Mouse (Mus musculus) heart, embryonic 12.5 days (tissue): Measurements from ENCODE around the gene Rhov. TPM values are rescaled to one million over a fixed set of nuclear protein-coding genes. Genes with fewer than 3 reads are reported as not detected.

Experiments
- ATAC-seq: fragments of 200-750 bp; cut with Nextera tagmentation; 2 replicates; pipeline ENCODE4 v1.8.0; 2017; ENCODE audit warnings: moderate TSS enrichment, moderate library complexity; ENCODE audit not compliant: insufficient number of reproducible peaks, low FRiP score
- H3K27ac ChIP-seq: fragments of 300-500 bp; sonication (generic); 2 replicates; pipeline ENCODE4 v1.5.1; 2016; ENCODE audit warnings: mild to moderate bottlenecking, moderate library complexity; ENCODE audit not compliant: poor library complexity, severe bottlenecking
- H3K27me3 ChIP-seq: fragments of 300-500 bp; sonication (generic); replicated peaks from 2 replicates; pipeline ENCODE4 v1.6.1; 2016; ENCODE audit warnings: mild to moderate bottlenecking, moderate library complexity
- H3K36me3 ChIP-seq: fragments of 300-500 bp; sonication (generic); 2 replicates; pipeline ENCODE4 v1.6.1; 2016; ENCODE audit warnings: mild to moderate bottlenecking, moderate library complexity
- H3K4me1 ChIP-seq: fragments of 300-500 bp; sonication (generic); replicated peaks from 2 replicates; pipeline ENCODE4 v1.6.1; 2016; ENCODE audit warnings: mild to moderate bottlenecking
- H3K4me2 ChIP-seq: fragments of 300-500 bp; sonication (generic); 2 replicates; pipeline ENCODE4 v1.6.1; 2016; ENCODE audit warnings: mild to moderate bottlenecking, moderate library complexity
- H3K4me3 ChIP-seq: fragments of 300-500 bp; sonication (generic); 2 replicates; pipeline ENCODE4 v1.5.1; 2016; ENCODE audit warnings: mild to moderate bottlenecking
- H3K9ac ChIP-seq: fragments of 300-500 bp; sonication (generic); 2 replicates; pipeline ENCODE4 v1.6.1; 2016; ENCODE audit warnings: mild to moderate bottlenecking, moderate library complexity
- H3K9me3 ChIP-seq: fragments of 300-500 bp; sonication (generic); replicated peaks from 2 replicates; pipeline ENCODE4 v1.6.1; 2016; ENCODE audit warnings: mild to moderate bottlenecking, moderate library complexity
- WGBS: fragments of 180-500 bp; shearing (Covaris S2); methylation state at CpG from one replicate; pipeline ENCODE4 v1.1.7; 2016; 5-methylcytosine and 5-hydroxymethylcytosine counted together
- polyA plus RNA-seq: library from polyadenylated mRNA; unstranded; fragments of >200 nt; fragmentation: Nextera tagmentation; extraction: Ambion mirVana; gene quantifications from 2 replicates; pipeline ENCODE4 v1.2.1, GENCODE M21; 2016

The Rhov gene
- polyA plus RNA-seq, 1 experiment from 2014 or later, result 0.13 TPM

GRCm38 (mm10) chr2:119289014-119289416 is 17.9 kb upstream of the Rhov start:
- peak overlapping the region; percentile 14; the same call in 1 of the 2 replicates for H3K27ac ChIP-seq
- peaks cover 10% of the 10 kb centered on the region for H3K4me1 ChIP-seq
- peaks cover 39% of the 10 kb centered on the region for H3K36me3 ChIP-seq
- H3K4me2 ChIP-seq, result peak overlapping the region; percentile 94
- 2% methylated on average over 11 of the region's 11 CpGs for WGBS
- no peaks in the 10 kb centered on the region for H3K27me3 ChIP-seq
- no peaks in the 10 kb centered on the region for H3K9me3 ChIP-seq
- 0 out of 2 replicates have a peak, but pooled peaks have one; percentile 13 for ATAC-seq
- peak overlapping the region; percentile 83 for H3K4me3 ChIP-seq
- H3K9ac ChIP-seq, result peak overlapping the region; percentile 87

GRCm38 (mm10) chr2:119288270-119288882 is 17.3 kb upstream of the Rhov start, which contains the start of gene Vps18:
Gene Vps18 (plus strand): TSS chr2:119288740.
- no peaks in the 10 kb centered on the region for H3K27me3 ChIP-seq
- H3K4me2 ChIP-seq, result peak within 1 kb of the TSS; percentile 94
- no peaks in the 10 kb centered on the region for H3K9me3 ChIP-seq
- H3K4me1 ChIP-seq, result peaks cover 10% of the 10 kb centered on the region
- H3K36me3 ChIP-seq, result peaks cover 33% of the 10 kb centered on the region
- peak; percentile 95 for ATAC-seq
- peak within 1 kb of the TSS; percentile 87 for H3K9ac ChIP-seq
- peak within 1 kb of the TSS; percentile 14; the same call in 1 of the 2 replicates for H3K27ac ChIP-seq
- WGBS, result 1% methylated on average over 31 of the region's 31 CpGs
- H3K4me3 ChIP-seq, result peak within 1 kb of the TSS; percentile 83

- Histone ChIP-seq H3K36me3 (peaks cover 23% of the 10 kb centered on the region), H3K9ac (no peak overlapping the region), H3K27ac (no peak overlapping the region), H3K9me3 (no peaks in the 10 kb centered on the region), H3K27me3 (no peaks in the 10 kb centered on the region), H3K4me2 (no peak overlapping the region), H3K4me1 (peaks cover 10% of the 10 kb centered on the region), H3K4me3 (no peak overlapping the region)
- ATAC-seq, result no peak
- WGBS, result 84% methylated on average over 5 of the region's 5 CpGs
Measured at GRCm38 (mm10) chr2:119287372-119287771, 16.3 kb upstream of the Rhov start.

GRCm38 (mm10) chr2:119281899-119282565 is 11.0 kb upstream of the Rhov start:
- WGBS, result 67% methylated on average over 7 of the region's 7 CpGs
- no peak overlapping the region for H3K9ac ChIP-seq
- no peak overlapping the region for H3K27ac ChIP-seq
- no peak for ATAC-seq
- H3K4me3 ChIP-seq, result no peak overlapping the region
- H3K9me3 ChIP-seq, result no peaks in the 10 kb centered on the region
- H3K4me1 ChIP-seq, result no peaks in the 10 kb centered on the region
- no peak overlapping the region for H3K4me2 ChIP-seq
- no peaks in the 10 kb centered on the region for H3K27me3 ChIP-seq
- no peaks in the 10 kb centered on the region for H3K36me3 ChIP-seq

GRCm38 (mm10) chr2:119277810-119278209 is 6.7 kb upstream of the Rhov start:
- H3K36me3 ChIP-seq, result no peaks in the 10 kb centered on the region
- no peak overlapping the region for H3K9ac ChIP-seq
- WGBS, result 88% methylated on average over 23 of the region's 23 CpGs
- no peaks in the 10 kb centered on the region for H3K27me3 ChIP-seq
- no peaks in the 10 kb centered on the region for H3K9me3 ChIP-seq
- no peak overlapping the region for H3K4me3 ChIP-seq
- no peak overlapping the region for H3K4me2 ChIP-seq
- H3K27ac ChIP-seq, result no peak overlapping the region
- H3K4me1 ChIP-seq, result no peaks in the 10 kb centered on the region
- no peak for ATAC-seq

GRCm38 (mm10) chr2:119276926-119277325 is 5.9 kb upstream of the Rhov start:
- Histone ChIP-seq H3K4me1 (no peaks in the 10 kb centered on the region), H3K27ac (no peak overlapping the region), H3K4me3 (no peak overlapping the region), H3K9ac (no peak overlapping the region), H3K4me2 (no peak overlapping the region), H3K27me3 (no peaks in the 10 kb centered on the region), H3K36me3 (no peaks in the 10 kb centered on the region), H3K9me3 (no peaks in the 10 kb centered on the region)
- ATAC-seq, result no peak
- WGBS, result 66% methylated on average over 7 of the region's 7 CpGs

- H3K9me3 ChIP-seq, result no peaks in the 10 kb centered on the region
- no peak for ATAC-seq
Measured at GRCm38 (mm10) chr2:119274126-119274525, 3.1 kb upstream of the Rhov start.

GRCm38 (mm10) chr2:119270286-119270642 is 808 bp downstream of the Rhov start:
- no peaks in the 10 kb centered on the region for H3K36me3 ChIP-seq
- no peaks in the 10 kb centered on the region for H3K9me3 ChIP-seq
- peak overlapping the region; percentile 100 for H3K4me2 ChIP-seq
- no peak overlapping the region for H3K27ac ChIP-seq
- peak overlapping the region; percentile 76; the same call in 1 of the 2 replicates for H3K4me3 ChIP-seq
- peaks cover 8% of the 10 kb centered on the region for H3K4me1 ChIP-seq
- H3K9ac ChIP-seq, result peak overlapping the region; percentile 77; the same call in 1 of the 2 replicates
- H3K27me3 ChIP-seq, result peaks cover 45% of the 10 kb centered on the region
- 43% methylated on average over 9 of the region's 9 CpGs for WGBS
- no peak for ATAC-seq

More at GRCm38 (mm10) chr2:119274126-119274525, 3.1 kb upstream of the Rhov start:
- Histone ChIP-seq H3K4me1 (peaks cover 8% of the 10 kb centered on the region), H3K36me3 (no peaks in the 10 kb centered on the region), H3K4me2 (no peak overlapping the region), H3K27ac (no peak overlapping the region), H3K9ac (no peak overlapping the region), H3K4me3 (no peak overlapping the region), H3K27me3 (peaks cover 20% of the 10 kb centered on the region)
- 74% methylated on average over 1 of the region's 1 CpGs for WGBS

GRCm38 (mm10) chr2:119263813-119264212 is 7.3 kb downstream of the Rhov start:
- no peaks in the 10 kb centered on the region for H3K36me3 ChIP-seq
- H3K4me3 ChIP-seq, result no peak overlapping the region
- no peak overlapping the region for H3K9ac ChIP-seq
- WGBS, result 67% methylated on average over 5 of the region's 5 CpGs
- no peak overlapping the region for H3K4me2 ChIP-seq
- no peak overlapping the region for H3K27ac ChIP-seq
- H3K4me1 ChIP-seq, result peaks cover 4% of the 10 kb centered on the region; the same call in 1 of the 2 replicates
- H3K9me3 ChIP-seq, result no peaks in the 10 kb centered on the region
- peaks cover 34% of the 10 kb centered on the region for H3K27me3 ChIP-seq
- ATAC-seq, result no peak

GRCm38 (mm10) chr2:119262978-119263377 is 8.1 kb downstream of the Rhov start:
- 37% methylated on average over 8 of the region's 8 CpGs for WGBS
- no peak overlapping the region for H3K9ac ChIP-seq
- peaks cover 26% of the 10 kb centered on the region for H3K27me3 ChIP-seq
- peaks cover 4% of the 10 kb centered on the region; the same call in 1 of the 2 replicates for H3K4me1 ChIP-seq
- no peak overlapping the region for H3K4me3 ChIP-seq
- H3K9me3 ChIP-seq, result no peaks in the 10 kb centered on the region
- no peak overlapping the region for H3K27ac ChIP-seq
- no peaks in the 10 kb centered on the region for H3K36me3 ChIP-seq
- ATAC-seq, result no peak; the same call in 1 of the 2 replicates
- H3K4me2 ChIP-seq, result peak overlapping the region; percentile 22; the same call in 1 of the 2 replicates

GRCm38 (mm10) chr2:119261326-119261725 is 9.7 kb downstream of the Rhov start:
- no peak overlapping the region for H3K4me3 ChIP-seq
- H3K9me3 ChIP-seq, result no peaks in the 10 kb centered on the region
- ATAC-seq, result no peak; the same call in 1 of the 2 replicates
- no peak overlapping the region for H3K27ac ChIP-seq
- no peak overlapping the region for H3K9ac ChIP-seq
- peaks cover 4% of the 10 kb centered on the region; the same call in 1 of the 2 replicates for H3K4me1 ChIP-seq
- no peaks in the 10 kb centered on the region for H3K36me3 ChIP-seq
- H3K27me3 ChIP-seq, result peaks cover 26% of the 10 kb centered on the region
- no peak overlapping the region for H3K4me2 ChIP-seq
- WGBS, result 21% methylated on average over 2 of the region's 2 CpGs
